Mouse (Mus musculus): Measurements from ENCODE around the gene Snd1. TPM values are rescaled to one million over a fixed set of nuclear protein-coding genes. Genes with fewer than 3 reads are reported as not detected.

The Snd1 gene
- polyA plus RNA-seq, 1 experiment from 2014 or later: 127 TPM

DNA sequence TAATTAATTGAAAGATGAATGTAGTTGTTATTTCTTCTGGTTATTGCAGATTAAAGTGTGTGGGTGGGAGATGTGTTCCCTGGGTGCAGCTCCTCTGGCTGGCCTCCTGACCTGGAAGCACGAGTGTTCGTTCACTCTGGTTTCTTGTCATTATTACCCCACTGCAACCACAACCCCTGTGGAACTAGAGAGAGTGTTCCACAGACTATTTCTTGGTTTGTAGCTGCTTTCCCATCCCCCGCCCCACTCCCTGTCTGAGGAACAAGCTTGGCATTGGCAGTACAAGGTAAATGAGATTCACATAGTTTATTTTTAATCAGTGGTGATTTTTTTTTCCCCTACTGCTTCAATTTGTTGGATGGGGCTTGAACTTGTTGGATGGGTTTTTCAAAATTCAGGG lies 189.8 kb downstream of the Snd1 start:
- H3K4me3 ChIP-seq (ENCODE audit: low read length): no peak overlapping the region
- no peaks in the 10 kb centered on the region for H3K4me1 ChIP-seq (ENCODE audit: control insufficient read depth, insufficient read depth, low read length)
- ATAC-seq (ENCODE audit: low FRiP score, low TSS enrichment): no peak
- H3K9ac ChIP-seq (ENCODE audit: low read depth, low read length): no peak overlapping the region
- no peaks in the 10 kb centered on the region for H3K27me3 ChIP-seq (ENCODE audit: control insufficient read depth, insufficient read depth, low read length)
- no peak overlapping the region for H3K4me2 ChIP-seq (replicated peaks; ENCODE audit: low read depth, low read length)
- peaks cover 8% of the 10 kb centered on the region; the same call in 1 of the 2 replicates for H3K36me3 ChIP-seq (ENCODE audit: control insufficient read depth, insufficient read depth, low read length)
- 79% methylated on average over 3 of the region's 3 CpGs for WGBS
- no peak overlapping the region for H3K27ac ChIP-seq (ENCODE audit: low read depth, low read length)
- no peaks in the 10 kb centered on the region for H3K9me3 ChIP-seq (ENCODE audit: control insufficient read depth, low read length)

DNA sequence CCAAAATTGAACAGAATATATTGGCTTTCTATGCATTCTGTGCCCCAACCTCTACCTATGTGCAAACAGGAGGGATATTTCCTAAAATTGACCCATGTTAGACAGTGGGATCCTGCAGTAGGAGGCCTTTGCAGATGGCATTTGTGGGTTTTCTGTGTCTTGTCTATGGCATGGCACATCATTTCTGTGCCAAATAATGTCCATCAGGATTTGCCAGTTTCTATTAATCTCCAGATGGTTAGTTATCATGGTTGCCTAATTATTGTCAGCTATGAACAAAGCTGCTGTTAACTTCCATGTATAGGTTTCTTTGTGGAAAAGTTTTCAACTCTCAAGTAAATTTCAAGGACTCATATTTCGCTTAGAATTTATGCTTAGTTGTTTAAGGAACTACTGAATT lies 192.6 kb downstream of the Snd1 start:
- no peak overlapping the region for H3K4me3 ChIP-seq (ENCODE audit: low read length)
- no peak overlapping the region for H3K4me2 ChIP-seq (replicated peaks; ENCODE audit: low read depth, low read length)
- no peaks in the 10 kb centered on the region for H3K9me3 ChIP-seq (ENCODE audit: control insufficient read depth, low read length)
- H3K36me3 ChIP-seq (ENCODE audit: control insufficient read depth, insufficient read depth, low read length): peaks cover 8% of the 10 kb centered on the region; the same call in 1 of the 2 replicates
- H3K4me1 ChIP-seq (ENCODE audit: control insufficient read depth, insufficient read depth, low read length): no peaks in the 10 kb centered on the region
- H3K9ac ChIP-seq (ENCODE audit: low read depth, low read length): no peak overlapping the region
- no peaks in the 10 kb centered on the region for H3K27me3 ChIP-seq (ENCODE audit: control insufficient read depth, insufficient read depth, low read length)
- ATAC-seq (ENCODE audit: low FRiP score, low TSS enrichment): no peak
- H3K27ac ChIP-seq (ENCODE audit: low read depth, low read length): no peak overlapping the region
- WGBS: 96% methylated on average over 1 of the region's 1 CpGs

DNA sequence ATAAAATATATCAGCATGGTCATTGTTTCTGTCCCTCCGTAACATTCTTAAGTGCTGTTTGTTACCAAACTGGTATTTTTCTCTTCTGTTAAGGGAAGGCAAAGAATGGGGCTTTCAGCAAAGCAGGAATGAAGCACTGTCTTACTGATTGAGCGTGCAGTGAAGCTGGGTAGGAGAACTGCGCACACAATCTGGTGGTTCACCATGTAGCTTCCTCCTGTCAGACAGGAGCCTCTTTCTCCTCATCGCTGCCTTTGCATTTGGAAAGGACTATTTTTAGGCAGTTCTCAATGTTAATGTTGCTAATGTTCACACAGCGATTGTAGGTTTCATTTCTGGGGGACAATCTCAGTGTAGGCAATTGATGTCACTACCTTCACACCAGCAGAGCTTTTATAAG lies 194.3 kb downstream of the Snd1 start:
- peaks cover 8% of the 10 kb centered on the region; the same call in 1 of the 2 replicates for H3K36me3 ChIP-seq (ENCODE audit: control insufficient read depth, insufficient read depth, low read length)
- no peaks in the 10 kb centered on the region for H3K9me3 ChIP-seq (ENCODE audit: control insufficient read depth, low read length)
- H3K27ac ChIP-seq (ENCODE audit: low read depth, low read length): no peak overlapping the region
- no peaks in the 10 kb centered on the region for H3K27me3 ChIP-seq (ENCODE audit: control insufficient read depth, insufficient read depth, low read length)
- H3K4me3 ChIP-seq (ENCODE audit: low read length): no peak overlapping the region
- H3K4me2 ChIP-seq (replicated peaks; ENCODE audit: low read depth, low read length): no peak overlapping the region
- ATAC-seq (ENCODE audit: low FRiP score, low TSS enrichment): no peak
- no peaks in the 10 kb centered on the region for H3K4me1 ChIP-seq (ENCODE audit: control insufficient read depth, insufficient read depth, low read length)
- no peak overlapping the region for H3K9ac ChIP-seq (ENCODE audit: low read depth, low read length)
- 98% methylated on average over 5 of the region's 5 CpGs for WGBS

DNA sequence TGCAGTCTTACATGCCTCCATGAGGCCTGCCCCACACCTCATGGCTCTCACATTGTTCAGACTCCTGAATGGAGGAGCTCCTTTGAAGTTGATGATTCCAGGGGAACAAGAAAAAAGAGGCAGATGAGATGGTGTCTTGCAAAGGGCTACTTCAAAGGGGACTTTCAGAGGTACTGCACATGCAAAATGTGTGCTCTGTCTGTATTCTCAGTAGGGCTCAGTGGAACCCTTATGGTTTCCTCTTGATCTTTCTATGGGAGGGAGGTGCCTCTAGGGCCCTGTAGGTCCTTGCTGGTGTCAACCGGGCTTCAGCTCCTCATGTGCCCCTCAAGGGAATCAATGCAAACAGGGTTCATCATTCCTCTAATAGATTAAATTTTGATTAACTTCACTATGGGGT lies 197.4 kb downstream of the Snd1 start:
- 45% methylated on average over 1 of the region's 1 CpGs for WGBS
- Histone ChIP-seq H3K4me2 (replicated peaks; ENCODE audit: low read depth, low read length) (no peak overlapping the region), H3K4me3 (ENCODE audit: low read length) (no peak overlapping the region), H3K27me3 (ENCODE audit: control insufficient read depth, insufficient read depth, low read length) (no peaks in the 10 kb centered on the region), H3K36me3 (ENCODE audit: control insufficient read depth, insufficient read depth, low read length) (peaks cover 8% of the 10 kb centered on the region; the same call in 1 of the 2 replicates), H3K27ac (ENCODE audit: low read depth, low read length) (no peak overlapping the region), H3K9me3 (ENCODE audit: control insufficient read depth, low read length) (no peaks in the 10 kb centered on the region), H3K4me1 (ENCODE audit: control insufficient read depth, insufficient read depth, low read length) (no peaks in the 10 kb centered on the region), H3K9ac (ENCODE audit: low read depth, low read length) (no peak overlapping the region)
- ATAC-seq (ENCODE audit: low FRiP score, low TSS enrichment): no peak

DNA sequence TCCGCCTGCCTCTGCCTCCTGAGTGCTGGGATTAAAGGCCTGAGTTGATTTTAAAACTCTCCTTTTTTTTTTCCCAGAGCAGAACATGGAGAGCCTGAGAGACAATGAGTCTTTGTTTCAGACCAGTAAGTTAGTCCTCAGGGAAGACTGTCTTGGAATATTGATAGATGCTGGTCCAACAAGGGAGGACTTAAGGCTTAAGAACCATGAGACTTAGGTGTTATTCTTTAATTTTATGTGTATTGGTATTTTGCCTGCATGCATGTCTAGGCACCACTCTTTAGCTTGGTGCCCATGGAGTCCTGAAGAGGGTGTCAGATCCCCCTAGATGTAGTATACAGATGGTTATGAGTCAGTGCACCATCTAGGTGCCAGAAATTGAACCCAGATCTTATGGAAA lies 199.7 kb downstream of the Snd1 start:
- Histone ChIP-seq H3K27ac (ENCODE audit: low read depth, low read length) (no peak overlapping the region), H3K9me3 (ENCODE audit: control insufficient read depth, low read length) (no peaks in the 10 kb centered on the region), H3K27me3 (ENCODE audit: control insufficient read depth, insufficient read depth, low read length) (no peaks in the 10 kb centered on the region), H3K4me1 (ENCODE audit: control insufficient read depth, insufficient read depth, low read length) (no peaks in the 10 kb centered on the region), H3K4me3 (ENCODE audit: low read length) (no peak overlapping the region), H3K9ac (ENCODE audit: low read depth, low read length) (no peak overlapping the region), H3K36me3 (ENCODE audit: control insufficient read depth, insufficient read depth, low read length) (no peaks in the 10 kb centered on the region), H3K4me2 (replicated peaks; ENCODE audit: low read depth, low read length) (no peak overlapping the region)
- no peak for ATAC-seq (ENCODE audit: low FRiP score, low TSS enrichment)
- 95% methylated on average over 1 of the region's 1 CpGs for WGBS

DNA sequence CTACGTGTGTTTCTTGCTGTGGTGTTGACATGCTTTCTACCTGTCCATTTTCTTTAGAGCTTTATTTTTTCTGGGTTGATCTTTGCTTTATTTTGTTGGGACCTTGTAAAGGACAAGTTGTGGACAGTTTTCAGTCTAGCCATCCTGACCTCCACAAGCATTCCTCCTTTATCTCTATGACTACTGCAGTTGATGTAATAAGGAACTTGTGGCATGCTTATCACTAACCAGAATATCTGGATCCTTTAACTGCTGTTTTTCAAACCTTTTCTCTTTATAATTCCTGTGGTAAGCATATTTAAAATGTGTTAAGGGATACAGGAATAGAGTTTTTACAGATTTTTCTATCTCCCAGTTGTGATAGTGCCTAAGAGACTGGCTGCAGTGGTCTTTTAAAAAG lies 204.0 kb downstream of the Snd1 start:
- ATAC-seq (ENCODE audit: low FRiP score, low TSS enrichment): no peak
- Histone ChIP-seq H3K9ac (ENCODE audit: low read depth, low read length) (no peak overlapping the region), H3K4me2 (replicated peaks; ENCODE audit: low read depth, low read length) (no peak overlapping the region), H3K27ac (ENCODE audit: low read depth, low read length) (no peak overlapping the region), H3K4me3 (ENCODE audit: low read length) (no peak overlapping the region), H3K9me3 (ENCODE audit: control insufficient read depth, low read length) (no peaks in the 10 kb centered on the region), H3K4me1 (ENCODE audit: control insufficient read depth, insufficient read depth, low read length) (peaks cover 12% of the 10 kb centered on the region), H3K27me3 (ENCODE audit: control insufficient read depth, insufficient read depth, low read length) (no peaks in the 10 kb centered on the region), H3K36me3 (ENCODE audit: control insufficient read depth, insufficient read depth, low read length) (no peaks in the 10 kb centered on the region)
- WGBS: 77% methylated on average over 1 of the region's 1 CpGs

DNA sequence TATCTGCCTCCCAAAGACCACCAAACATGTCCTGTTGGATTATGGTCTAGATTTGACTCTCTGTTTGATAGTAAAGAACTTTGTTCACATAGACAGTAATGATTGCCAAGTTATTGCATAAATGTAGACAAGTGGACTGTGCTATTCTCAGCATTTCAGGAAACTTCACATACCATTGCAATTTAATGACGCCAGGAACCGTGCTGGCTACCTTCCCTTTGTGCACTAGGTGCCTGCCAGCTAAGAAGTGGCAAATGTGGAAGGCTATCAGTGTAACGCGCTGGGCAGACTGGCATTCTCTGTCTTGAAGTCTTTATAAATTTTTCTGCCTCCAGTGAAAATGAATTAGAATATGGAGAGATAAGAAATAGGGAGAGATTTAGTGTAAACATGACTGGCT lies 205.6 kb downstream of the Snd1 start:
- H3K4me1 ChIP-seq (ENCODE audit: control insufficient read depth, insufficient read depth, low read length): peaks cover 14% of the 10 kb centered on the region
- no peak for ATAC-seq (ENCODE audit: low FRiP score, low TSS enrichment)
- H3K9ac ChIP-seq (ENCODE audit: low read depth, low read length): no peak overlapping the region
- WGBS: 79% methylated on average over 4 of the region's 4 CpGs
- no peaks in the 10 kb centered on the region for H3K27me3 ChIP-seq (ENCODE audit: control insufficient read depth, insufficient read depth, low read length)
- no peaks in the 10 kb centered on the region for H3K36me3 ChIP-seq (ENCODE audit: control insufficient read depth, insufficient read depth, low read length)
- H3K4me2 ChIP-seq (replicated peaks; ENCODE audit: low read depth, low read length): no peak overlapping the region
- no peaks in the 10 kb centered on the region for H3K9me3 ChIP-seq (ENCODE audit: control insufficient read depth, low read length)
- H3K27ac ChIP-seq (ENCODE audit: low read depth, low read length): no peak overlapping the region
- no peak overlapping the region for H3K4me3 ChIP-seq (ENCODE audit: low read length)

DNA sequence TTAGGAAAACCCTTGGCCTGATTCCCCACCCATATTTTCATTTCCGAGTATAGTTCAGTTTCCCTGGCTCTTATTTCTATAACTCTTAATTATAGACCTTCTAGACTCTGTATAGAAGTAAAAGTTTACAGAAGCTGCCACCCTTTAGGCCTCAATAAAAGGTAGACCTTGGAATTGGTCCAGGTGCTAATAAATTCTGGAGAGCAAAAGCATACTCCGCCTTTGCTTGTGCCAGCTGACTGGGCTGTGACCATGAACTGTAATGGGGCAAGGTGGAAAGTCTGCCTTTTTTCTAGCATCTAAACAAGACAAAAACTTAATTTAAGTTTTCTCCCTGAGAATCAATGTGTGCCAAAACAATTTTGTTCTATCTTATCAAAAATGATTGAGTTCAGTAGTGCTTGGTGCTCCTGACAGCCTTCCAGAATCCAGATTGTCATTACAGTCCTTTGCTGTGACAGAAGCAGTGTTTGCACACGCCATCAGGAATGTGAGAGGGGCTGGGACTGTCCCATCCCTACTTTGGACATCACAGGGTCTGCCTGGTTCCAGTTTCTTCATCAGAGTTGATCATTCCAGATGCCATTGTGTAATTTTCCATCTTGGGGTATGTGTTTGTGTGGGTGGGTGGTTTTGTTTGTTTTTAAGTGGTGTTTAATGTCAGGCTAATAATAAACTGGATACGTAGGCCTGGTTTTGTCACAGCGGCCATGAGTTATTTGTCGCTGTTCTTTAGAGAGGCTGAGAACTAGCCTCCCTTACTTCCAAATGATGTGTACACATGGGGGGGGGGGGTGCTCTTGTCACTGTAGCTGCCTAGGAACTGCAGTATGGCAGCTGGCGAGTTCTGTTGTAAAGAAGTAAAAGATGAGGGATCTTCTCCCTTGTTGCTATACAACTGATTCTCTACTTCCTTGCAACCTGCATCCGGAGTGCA lies 206.8 kb downstream of the Snd1 start:
- H3K4me2 ChIP-seq (replicated peaks; ENCODE audit: low read depth, low read length): no peak overlapping the region
- H3K9ac ChIP-seq (ENCODE audit: low read depth, low read length): no peak overlapping the region
- H3K27me3 ChIP-seq (ENCODE audit: control insufficient read depth, insufficient read depth, low read length): no peaks in the 10 kb centered on the region
- WGBS: 73% methylated on average over 8 of the region's 8 CpGs
- no peaks in the 10 kb centered on the region for H3K9me3 ChIP-seq (ENCODE audit: control insufficient read depth, low read length)
- no peak for ATAC-seq (ENCODE audit: low FRiP score, low TSS enrichment)
- H3K4me1 ChIP-seq (ENCODE audit: control insufficient read depth, insufficient read depth, low read length): peaks cover 15% of the 10 kb centered on the region
- H3K4me3 ChIP-seq (ENCODE audit: low read length): no peak overlapping the region
- no peaks in the 10 kb centered on the region for H3K36me3 ChIP-seq (ENCODE audit: control insufficient read depth, insufficient read depth, low read length)
- H3K27ac ChIP-seq (ENCODE audit: low read depth, low read length): no peak overlapping the region

DNA sequence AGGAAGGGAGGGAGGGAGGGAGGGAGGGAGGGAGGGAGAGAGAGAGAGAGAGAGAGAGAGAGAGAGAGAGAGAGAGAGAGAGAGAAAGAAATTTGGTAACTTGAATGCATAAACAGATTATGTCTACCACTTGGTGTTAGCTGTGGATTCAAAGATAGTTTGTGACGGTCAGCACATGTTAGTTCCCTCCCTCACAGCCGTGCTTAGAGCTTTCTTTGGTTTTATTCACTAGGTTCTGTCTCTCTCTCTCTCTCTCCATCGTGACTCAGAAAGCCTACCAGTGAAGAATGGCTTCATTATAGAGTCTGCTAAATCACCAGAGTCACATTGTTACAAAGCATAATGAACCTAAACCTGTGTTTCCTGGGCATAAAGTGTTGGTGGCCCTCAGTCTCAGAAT lies 210.1 kb downstream of the Snd1 start:
- Histone ChIP-seq H3K9ac (ENCODE audit: low read depth, low read length) (no peak overlapping the region), H3K9me3 (ENCODE audit: control insufficient read depth, low read length) (no peaks in the 10 kb centered on the region), H3K27me3 (ENCODE audit: control insufficient read depth, insufficient read depth, low read length) (no peaks in the 10 kb centered on the region), H3K4me1 (ENCODE audit: control insufficient read depth, insufficient read depth, low read length) (peaks cover 15% of the 10 kb centered on the region), H3K27ac (ENCODE audit: low read depth, low read length) (no peak overlapping the region), H3K4me2 (replicated peaks; ENCODE audit: low read depth, low read length) (no peak overlapping the region), H3K4me3 (ENCODE audit: low read length) (no peak overlapping the region), H3K36me3 (ENCODE audit: control insufficient read depth, insufficient read depth, low read length) (no peaks in the 10 kb centered on the region)
- WGBS: 40% methylated on average over 3 of the region's 3 CpGs
- no peak for ATAC-seq (ENCODE audit: low FRiP score, low TSS enrichment)
